Mouse (Mus musculus): ENCODE measurements at regions not wholly inside any gene's neighbourhood (a gene's known extent, or its start where the extent isn't known, plus 50 kb on each side); places are given as distances from the start of the nearest gene placed in this dataset.

DNA sequence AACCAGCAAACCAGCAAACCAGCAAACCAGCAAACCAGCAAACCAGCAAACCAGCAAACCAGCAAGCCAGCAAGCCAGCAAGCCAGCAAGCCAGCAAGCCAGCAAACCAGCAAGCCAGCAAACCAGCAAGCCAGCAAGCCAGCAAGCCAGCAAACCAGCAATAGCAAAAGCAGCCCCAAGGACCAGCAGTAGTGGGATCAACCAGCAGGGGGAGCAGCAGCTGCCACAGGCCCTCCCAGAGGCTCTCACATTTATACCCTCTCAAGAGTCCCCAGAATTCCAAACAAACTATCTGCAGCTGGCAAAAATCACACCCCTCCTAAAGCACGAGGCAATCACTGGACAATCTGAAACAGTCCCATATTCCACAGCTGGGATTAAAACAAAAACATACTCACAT lies 341.6 kb upstream of the Hs6st1 start:
- ATAC-seq (ENCODE audit: low FRiP score), result no peak
- Histone ChIP-seq H3K4me3 (ENCODE audit: low read depth, low read length) (no peak overlapping the region), H3K4me2 (replicated peaks; ENCODE audit: low read depth, low read length) (no peak overlapping the region), H3K9ac (ENCODE audit: low read depth, low read length) (no peak overlapping the region), H3K9me3 (ENCODE audit: control insufficient read depth, low read length) (no peaks in the 10 kb centered on the region), H3K27ac (ENCODE audit: low read depth, low read length) (no peak overlapping the region), H3K27me3 (ENCODE audit: control insufficient read depth, insufficient read depth, low read length) (no peaks in the 10 kb centered on the region), H3K4me1 (replicated peaks; ENCODE audit: control insufficient read depth, insufficient read depth, low read length) (no peaks in the 10 kb centered on the region), H3K36me3 (ENCODE audit: control insufficient read depth, insufficient read depth, low read length) (no peaks in the 10 kb centered on the region)
- 32% methylated on average over 1 of the region's 1 CpGs for WGBS
- peak; percentile 79 for DNase-seq (ENCODE audit: low spot score)

DNA sequence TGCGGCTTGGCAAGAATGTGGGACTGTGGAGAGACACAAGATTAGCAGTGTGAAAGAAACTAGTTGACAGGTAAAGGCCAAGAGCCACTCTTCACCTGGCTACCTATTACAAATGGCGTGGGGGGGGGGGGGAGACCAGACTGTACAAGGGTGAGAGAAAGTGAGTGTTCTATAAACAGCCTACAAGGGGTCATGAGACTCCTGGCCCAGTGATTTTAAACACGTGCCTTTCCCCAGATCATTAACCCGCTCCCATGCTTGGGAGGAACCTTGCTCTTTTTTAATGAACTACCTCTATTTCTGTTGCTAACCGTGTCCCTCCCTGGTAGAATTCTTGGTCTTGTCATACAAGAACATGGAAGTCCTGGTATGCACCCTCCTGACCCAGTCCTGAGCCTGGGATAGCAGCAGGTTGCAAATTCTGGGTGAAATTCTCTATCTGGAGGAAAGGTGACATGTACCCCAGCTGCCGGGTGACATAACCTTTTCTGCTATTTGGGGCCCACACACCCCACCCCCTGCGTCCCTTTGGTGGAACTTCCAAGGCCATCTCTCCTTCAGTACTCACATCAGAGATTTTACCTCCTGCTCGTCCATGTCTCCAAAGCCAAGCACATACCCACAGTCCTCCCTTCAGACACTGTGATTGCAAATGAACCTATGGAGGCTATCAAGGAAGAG lies 340.8 kb upstream of the Hs6st1 start:
- Histone ChIP-seq H3K36me3 (ENCODE audit: control insufficient read depth, insufficient read depth, low read length) (no peaks in the 10 kb centered on the region), H3K27ac (ENCODE audit: low read depth, low read length) (no peak overlapping the region), H3K9ac (ENCODE audit: low read depth, low read length) (no peak overlapping the region), H3K4me3 (ENCODE audit: low read depth, low read length) (no peak overlapping the region), H3K27me3 (ENCODE audit: control insufficient read depth, insufficient read depth, low read length) (no peaks in the 10 kb centered on the region), H3K4me1 (replicated peaks; ENCODE audit: control insufficient read depth, insufficient read depth, low read length) (no peaks in the 10 kb centered on the region), H3K4me2 (replicated peaks; ENCODE audit: low read depth, low read length) (no peak overlapping the region), H3K9me3 (ENCODE audit: control insufficient read depth, low read length) (no peaks in the 10 kb centered on the region)
- DNase-seq (ENCODE audit: low spot score) (no peak), ATAC-seq (ENCODE audit: low FRiP score) (no peak)
- WGBS, result 88% methylated on average over 8 of the region's 8 CpGs

DNA sequence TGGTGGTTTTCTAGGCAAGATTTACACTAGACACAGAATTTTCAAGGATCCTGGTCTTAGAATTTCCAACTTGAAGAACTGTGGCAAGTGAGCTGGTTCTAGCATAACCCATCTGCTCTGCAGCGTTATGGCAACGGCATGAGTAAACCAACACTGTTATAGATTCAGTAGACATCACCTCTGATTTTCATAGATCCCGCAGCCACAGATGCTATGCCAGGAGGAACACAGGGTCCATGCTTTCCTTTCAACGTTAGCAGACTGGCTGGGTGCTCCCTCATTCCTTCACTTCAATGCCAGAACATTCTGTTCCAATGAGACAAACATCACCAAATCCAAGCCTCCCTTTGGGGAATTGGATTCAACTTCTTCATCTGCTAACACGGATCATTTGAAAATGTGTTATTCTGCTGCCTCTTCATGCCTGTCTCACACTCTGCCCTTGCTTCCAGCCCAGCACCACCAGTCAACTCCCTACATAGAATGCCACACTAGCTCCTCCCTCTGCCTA lies 338.4 kb upstream of the Hs6st1 start:
- H3K4me3 ChIP-seq (ENCODE audit: low read depth, low read length), result no peak overlapping the region
- H3K4me1 ChIP-seq (replicated peaks; ENCODE audit: control insufficient read depth, insufficient read depth, low read length), result no peaks in the 10 kb centered on the region
- H3K9ac ChIP-seq (ENCODE audit: low read depth, low read length), result no peak overlapping the region
- H3K4me2 ChIP-seq (replicated peaks; ENCODE audit: low read depth, low read length), result no peak overlapping the region
- no peaks in the 10 kb centered on the region for H3K9me3 ChIP-seq (ENCODE audit: control insufficient read depth, low read length)
- H3K27ac ChIP-seq (ENCODE audit: low read depth, low read length), result no peak overlapping the region
- ATAC-seq (ENCODE audit: low FRiP score), result no peak
- no peaks in the 10 kb centered on the region for H3K36me3 ChIP-seq (ENCODE audit: control insufficient read depth, insufficient read depth, low read length)
- 92% methylated on average over 5 of the region's 5 CpGs for WGBS
- DNase-seq (ENCODE audit: low spot score), result no peak
- H3K27me3 ChIP-seq (ENCODE audit: control insufficient read depth, insufficient read depth, low read length), result no peaks in the 10 kb centered on the region

DNA sequence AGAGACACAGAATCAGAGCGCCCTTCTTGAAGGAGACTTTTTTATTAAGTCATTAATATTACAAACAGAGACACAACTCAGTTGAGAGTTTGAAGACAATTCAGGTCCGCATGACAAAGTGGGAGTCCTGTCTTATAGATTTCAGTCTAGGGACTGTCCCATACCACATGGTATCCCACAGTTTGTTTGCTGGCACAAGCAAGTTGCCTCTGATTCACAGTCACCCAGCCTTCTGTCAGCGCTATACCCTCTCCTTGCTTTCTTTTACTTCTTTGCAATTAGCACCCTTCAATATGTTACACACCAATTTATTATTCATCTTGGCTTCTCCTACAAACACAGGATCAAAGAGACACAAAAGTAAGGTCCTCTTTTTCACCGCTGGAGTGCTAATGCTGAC lies 337.9 kb upstream of the Hs6st1 start:
- WGBS, result 88% methylated on average over 4 of the region's 4 CpGs
- no peaks in the 10 kb centered on the region for H3K9me3 ChIP-seq (ENCODE audit: control insufficient read depth, low read length)
- DNase-seq (ENCODE audit: low spot score) (no peak), ATAC-seq (ENCODE audit: low FRiP score) (no peak)
- H3K9ac ChIP-seq (ENCODE audit: low read depth, low read length), result no peak overlapping the region
- H3K4me3 ChIP-seq (ENCODE audit: low read depth, low read length), result no peak overlapping the region
- H3K27ac ChIP-seq (ENCODE audit: low read depth, low read length), result no peak overlapping the region
- no peaks in the 10 kb centered on the region for H3K36me3 ChIP-seq (ENCODE audit: control insufficient read depth, insufficient read depth, low read length)
- no peaks in the 10 kb centered on the region for H3K27me3 ChIP-seq (ENCODE audit: control insufficient read depth, insufficient read depth, low read length)
- no peak overlapping the region for H3K4me2 ChIP-seq (replicated peaks; ENCODE audit: low read depth, low read length)
- no peaks in the 10 kb centered on the region for H3K4me1 ChIP-seq (replicated peaks; ENCODE audit: control insufficient read depth, insufficient read depth, low read length)

DNA sequence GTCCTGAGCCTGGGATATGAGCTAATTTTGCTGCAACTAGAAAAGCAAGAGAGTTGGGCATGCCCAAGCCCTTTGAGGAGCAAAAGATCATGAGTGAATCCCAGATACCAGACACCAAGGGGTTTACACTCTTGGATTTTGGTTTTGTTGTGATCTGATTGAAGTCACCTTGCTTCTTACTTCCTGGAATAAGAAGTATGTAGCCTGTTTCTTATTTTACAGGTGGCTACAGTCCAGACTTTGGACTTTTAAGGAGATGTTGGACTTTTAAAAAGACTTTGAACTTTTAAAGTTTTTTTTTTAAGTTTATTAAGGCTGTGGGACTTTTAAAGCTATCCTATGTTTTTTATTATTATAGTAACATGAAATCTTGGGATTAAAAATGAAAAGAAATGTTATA lies 332.0 kb upstream of the Hs6st1 start:
- Histone ChIP-seq H3K4me1 (replicated peaks; ENCODE audit: control insufficient read depth, insufficient read depth, low read length) (no peaks in the 10 kb centered on the region), H3K36me3 (ENCODE audit: control insufficient read depth, insufficient read depth, low read length) (no peaks in the 10 kb centered on the region), H3K4me2 (replicated peaks; ENCODE audit: low read depth, low read length) (no peak overlapping the region), H3K27ac (ENCODE audit: low read depth, low read length) (no peak overlapping the region), H3K9ac (ENCODE audit: low read depth, low read length) (no peak overlapping the region), H3K4me3 (ENCODE audit: low read depth, low read length) (no peak overlapping the region), H3K9me3 (ENCODE audit: control insufficient read depth, low read length) (no peaks in the 10 kb centered on the region), H3K27me3 (ENCODE audit: control insufficient read depth, insufficient read depth, low read length) (no peaks in the 10 kb centered on the region)
- ATAC-seq (ENCODE audit: low FRiP score), result no peak
- no peak for DNase-seq (ENCODE audit: low spot score)

DNA sequence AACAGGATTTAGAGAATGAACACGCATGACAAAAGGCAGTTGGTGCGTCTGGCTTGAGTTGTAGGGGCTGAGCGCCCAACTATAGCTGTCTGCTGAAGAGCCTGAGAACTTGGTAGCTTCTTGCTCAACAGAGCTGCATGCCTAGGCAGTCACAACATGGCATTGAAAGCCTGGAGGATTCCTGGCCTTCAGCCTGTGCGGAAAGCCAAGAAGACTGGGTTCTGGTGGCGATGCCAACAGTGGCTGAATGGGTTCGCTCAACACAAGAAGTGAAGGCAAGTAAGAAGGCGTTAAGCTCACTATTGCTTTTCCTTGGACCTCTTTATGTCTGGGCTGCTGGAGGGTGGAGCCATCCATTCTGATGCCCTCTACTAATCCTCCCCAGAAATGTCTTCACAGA lies 318.6 kb upstream of the Hs6st1 start:
- H3K4me1 ChIP-seq (replicated peaks; ENCODE audit: control insufficient read depth, insufficient read depth, low read length), result no peaks in the 10 kb centered on the region
- no peaks in the 10 kb centered on the region for H3K36me3 ChIP-seq (ENCODE audit: control insufficient read depth, insufficient read depth, low read length)
- no peak overlapping the region for H3K9ac ChIP-seq (ENCODE audit: low read depth, low read length)
- H3K9me3 ChIP-seq (ENCODE audit: control insufficient read depth, low read length), result no peaks in the 10 kb centered on the region
- H3K4me3 ChIP-seq (ENCODE audit: low read depth, low read length), result no peak overlapping the region
- no peak overlapping the region for H3K27ac ChIP-seq (ENCODE audit: low read depth, low read length)
- DNase-seq (ENCODE audit: low spot score), result no peak
- no peak overlapping the region for H3K4me2 ChIP-seq (replicated peaks; ENCODE audit: low read depth, low read length)
- ATAC-seq (ENCODE audit: low FRiP score), result no peak
- H3K27me3 ChIP-seq (ENCODE audit: control insufficient read depth, insufficient read depth, low read length), result no peaks in the 10 kb centered on the region
- 95% methylated on average over 7 of the region's 7 CpGs for WGBS

DNA sequence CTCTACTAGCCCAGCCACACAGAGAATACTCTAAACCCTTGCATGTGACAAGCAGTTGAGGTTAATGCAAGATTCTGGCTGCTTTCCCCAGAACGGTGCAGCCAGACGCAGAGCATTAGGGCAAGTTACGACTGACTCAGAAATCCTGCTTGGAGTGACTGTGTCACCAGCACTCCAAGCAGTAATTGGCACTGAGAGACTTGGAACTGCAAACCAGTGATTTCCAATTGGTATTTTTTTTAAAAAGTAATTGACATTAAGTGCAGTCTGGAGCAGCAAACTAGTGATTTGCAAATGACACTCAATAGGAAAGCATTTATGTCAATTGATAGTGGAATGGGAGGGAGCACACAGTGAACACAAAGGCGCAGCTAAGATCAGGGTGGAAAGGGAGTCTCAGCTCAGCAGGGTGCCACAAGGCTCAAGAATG lies 318.1 kb upstream of the Hs6st1 start:
- DNase-seq (ENCODE audit: low spot score), result no peak
- H3K4me3 ChIP-seq (ENCODE audit: low read depth, low read length), result no peak overlapping the region
- no peaks in the 10 kb centered on the region for H3K4me1 ChIP-seq (replicated peaks; ENCODE audit: control insufficient read depth, insufficient read depth, low read length)
- no peak overlapping the region for H3K9ac ChIP-seq (ENCODE audit: low read depth, low read length)
- no peaks in the 10 kb centered on the region for H3K36me3 ChIP-seq (ENCODE audit: control insufficient read depth, insufficient read depth, low read length)
- H3K4me2 ChIP-seq (replicated peaks; ENCODE audit: low read depth, low read length), result no peak overlapping the region
- H3K27me3 ChIP-seq (ENCODE audit: control insufficient read depth, insufficient read depth, low read length), result no peaks in the 10 kb centered on the region
- ATAC-seq (ENCODE audit: low FRiP score), result no peak
- H3K27ac ChIP-seq (ENCODE audit: low read depth, low read length), result no peak overlapping the region
- 32% methylated on average over 4 of the region's 4 CpGs for WGBS
- H3K9me3 ChIP-seq (ENCODE audit: control insufficient read depth, low read length), result no peaks in the 10 kb centered on the region

DNA sequence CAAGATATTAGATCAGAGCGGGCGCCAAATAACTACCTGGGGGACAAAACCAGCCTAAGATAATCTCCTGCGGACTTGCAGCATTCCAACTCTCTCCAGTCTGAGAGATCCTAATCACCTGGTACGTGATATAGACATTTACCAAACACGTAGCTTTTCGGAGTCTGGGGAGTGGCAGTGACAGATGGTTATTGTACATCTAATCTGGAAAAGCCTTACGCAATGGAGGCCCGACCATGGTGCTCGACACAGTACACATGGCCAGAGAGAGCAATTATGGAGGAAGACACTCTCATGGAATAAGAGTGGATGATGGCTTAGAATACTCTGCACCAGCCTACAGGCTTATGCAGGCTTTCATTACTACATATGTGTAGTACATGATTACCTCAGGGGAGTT lies 315.6 kb upstream of the Hs6st1 start:
- DNase-seq (ENCODE audit: low spot score) (no peak), ATAC-seq (ENCODE audit: low FRiP score) (no peak)
- Histone ChIP-seq H3K27me3 (ENCODE audit: control insufficient read depth, insufficient read depth, low read length) (no peaks in the 10 kb centered on the region), H3K4me1 (replicated peaks; ENCODE audit: control insufficient read depth, insufficient read depth, low read length) (no peaks in the 10 kb centered on the region), H3K4me2 (replicated peaks; ENCODE audit: low read depth, low read length) (no peak overlapping the region), H3K9ac (ENCODE audit: low read depth, low read length) (no peak overlapping the region), H3K36me3 (ENCODE audit: control insufficient read depth, insufficient read depth, low read length) (no peaks in the 10 kb centered on the region), H3K27ac (ENCODE audit: low read depth, low read length) (no peak overlapping the region), H3K4me3 (ENCODE audit: low read depth, low read length) (no peak overlapping the region), H3K9me3 (ENCODE audit: control insufficient read depth, low read length) (no peaks in the 10 kb centered on the region)
- WGBS, result 93% methylated on average over 9 of the region's 9 CpGs

DNA sequence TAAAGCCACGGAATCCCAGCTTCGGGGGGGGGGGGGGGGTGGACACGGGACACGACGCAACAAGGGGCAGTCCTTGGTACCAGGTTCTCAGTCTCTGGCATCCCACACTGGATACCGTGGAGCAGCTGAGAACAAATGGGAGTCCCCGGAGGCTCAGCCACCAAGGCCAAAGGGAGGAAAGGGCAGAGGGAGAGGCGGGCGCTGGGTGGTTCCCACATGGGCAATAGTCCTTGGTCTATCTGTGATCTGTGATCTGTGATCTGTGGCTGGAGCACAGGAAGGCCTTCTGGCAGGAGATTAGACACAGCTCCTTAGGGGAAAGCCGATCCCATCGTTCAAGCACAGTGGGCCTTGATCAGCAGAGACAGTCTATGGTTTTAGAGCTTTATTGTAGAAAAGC lies 314.0 kb upstream of the Hs6st1 start:
- H3K4me3 ChIP-seq (ENCODE audit: low read depth, low read length), result no peak overlapping the region
- no peak overlapping the region for H3K4me2 ChIP-seq (replicated peaks; ENCODE audit: low read depth, low read length)
- no peak overlapping the region for H3K27ac ChIP-seq (ENCODE audit: low read depth, low read length)
- no peak overlapping the region for H3K9ac ChIP-seq (ENCODE audit: low read depth, low read length)
- WGBS, result 90% methylated on average over 8 of the region's 11 CpGs
- no peaks in the 10 kb centered on the region for H3K4me1 ChIP-seq (replicated peaks; ENCODE audit: control insufficient read depth, insufficient read depth, low read length)
- H3K36me3 ChIP-seq (ENCODE audit: control insufficient read depth, insufficient read depth, low read length), result no peaks in the 10 kb centered on the region
- no peak for DNase-seq (ENCODE audit: low spot score)
- no peaks in the 10 kb centered on the region for H3K9me3 ChIP-seq (ENCODE audit: control insufficient read depth, low read length)
- no peaks in the 10 kb centered on the region for H3K27me3 ChIP-seq (ENCODE audit: control insufficient read depth, insufficient read depth, low read length)
- no peak for ATAC-seq (ENCODE audit: low FRiP score)
